Mouse (Mus musculus): ENCODE measurements around the gene Cd200. TPM values are rescaled to one million over a fixed set of nuclear protein-coding genes. Genes with fewer than 3 reads are reported as not detected.
"Not testable (repeated sequence)": the region's sequence is repeated elsewhere in the genome, so short reads cannot be mapped to it uniquely, and the experiment has no call there.

The Cd200 gene
- total RNA-seq, 2 experiments from 2014 or later, result 250 TPM

DNA sequence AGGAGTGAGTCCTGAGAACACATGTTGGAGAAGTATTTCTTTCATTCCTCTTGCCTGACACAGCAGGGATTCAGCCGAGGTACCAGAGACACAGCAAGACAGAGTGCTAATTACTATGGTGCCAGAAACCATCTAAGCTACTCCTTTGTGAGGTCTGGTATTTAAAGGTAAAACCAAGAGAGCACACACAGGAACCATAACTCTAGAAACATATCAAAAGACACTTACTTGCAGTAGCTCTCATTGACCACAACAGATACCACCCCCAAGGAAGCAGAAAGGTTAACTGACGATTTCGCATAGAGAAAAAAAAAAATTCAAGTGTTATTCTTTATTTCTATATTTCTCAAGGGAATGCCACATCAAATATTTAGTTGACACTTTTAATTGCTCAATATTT, 27.0 kb downstream of the Cd200 start:
- intact Hi-C loops (cut with DNase I), result no loop called here
- no peak for DNase-seq (ENCODE audit: extremely low spot score in 1 of 2, low spot score in 2 of 2)

DNA sequence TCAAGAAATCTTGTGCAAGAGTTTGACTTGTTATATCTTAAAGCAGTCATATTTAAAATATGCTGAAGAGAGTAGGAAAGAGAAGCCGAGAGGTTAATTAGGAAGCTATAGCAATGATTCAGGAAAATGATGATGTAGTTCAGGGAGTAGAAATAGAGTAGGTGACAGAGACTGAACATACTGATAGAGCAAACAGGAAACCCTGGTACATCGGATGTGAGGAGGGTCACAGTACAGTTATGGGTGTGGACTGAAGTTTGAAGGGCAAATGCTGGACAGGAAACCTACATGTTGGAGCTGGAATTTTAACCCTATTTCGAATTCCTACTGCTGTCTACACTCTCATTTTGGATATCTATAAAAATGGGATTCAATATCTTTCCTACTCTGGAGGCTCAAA, 29.9 kb downstream of the Cd200 start:
- intact Hi-C loops (cut with DNase I), result no loop called here
- no peak for DNase-seq (ENCODE audit: extremely low spot score in 1 of 2, low spot score in 2 of 2)

DNA sequence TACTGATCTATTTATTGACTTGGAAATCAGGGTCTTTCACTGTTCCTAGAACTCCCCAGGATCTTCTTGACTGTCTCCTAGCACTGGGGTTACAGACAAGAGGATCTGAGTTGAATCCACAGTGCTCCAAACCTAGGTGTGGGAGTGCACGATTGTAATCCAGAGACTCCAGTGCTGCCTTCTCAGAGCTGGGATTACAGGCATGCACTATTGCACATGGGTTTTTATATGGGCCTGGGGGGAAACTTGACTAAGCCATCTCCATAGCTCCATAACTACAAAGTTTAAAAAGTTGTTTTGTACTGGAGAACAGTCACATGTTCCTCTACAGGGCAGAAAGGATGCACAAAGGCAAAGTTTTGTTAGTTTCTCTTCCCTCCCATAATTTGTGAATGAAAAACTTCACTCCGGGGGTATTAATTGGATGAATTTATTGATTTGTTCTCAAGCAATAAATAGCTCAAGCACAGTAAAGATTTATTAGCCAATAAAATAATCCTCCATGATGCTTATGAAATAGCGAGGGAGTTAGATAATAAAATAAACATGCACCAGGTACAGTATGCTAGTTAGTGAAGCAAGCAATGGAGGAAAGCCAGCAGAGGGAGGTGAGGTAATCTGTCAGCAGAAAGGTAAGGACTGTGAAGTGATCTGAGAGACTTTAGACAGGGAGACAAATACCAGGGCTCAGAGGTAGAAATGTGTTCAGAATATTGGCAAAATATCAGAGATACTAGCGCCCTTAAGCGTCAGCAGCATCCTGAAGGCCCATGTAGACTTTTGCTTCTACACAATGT, 30.5 kb downstream of the Cd200 start:
- no peak for DNase-seq (ENCODE audit: extremely low spot score in 1 of 2, low spot score in 2 of 2)
- intact Hi-C loops (cut with DNase I), result no loop called here

DNA sequence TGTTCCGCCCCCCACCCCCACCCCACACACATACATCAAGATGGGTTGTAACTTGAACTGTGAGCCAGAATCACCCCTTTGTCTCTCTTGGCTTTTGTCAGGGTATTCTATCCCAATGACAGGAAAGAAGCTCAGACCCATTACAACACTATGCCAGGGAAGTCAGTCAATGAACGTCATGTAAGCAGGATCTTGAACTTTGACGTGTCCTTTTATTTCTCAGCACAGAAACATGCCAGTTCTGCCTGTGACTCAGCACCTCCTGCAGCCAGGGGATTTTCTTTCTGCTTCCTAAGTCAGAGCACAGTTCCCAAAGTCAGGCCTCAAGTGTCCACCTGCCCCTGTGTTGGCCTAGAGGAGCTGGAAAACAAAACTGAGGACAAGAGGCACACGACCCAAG, 31.5 kb downstream of the Cd200 start:
- intact Hi-C loops (cut with DNase I), result no loop called here
- no peak for DNase-seq (ENCODE audit: extremely low spot score in 1 of 2, low spot score in 2 of 2)

DNA sequence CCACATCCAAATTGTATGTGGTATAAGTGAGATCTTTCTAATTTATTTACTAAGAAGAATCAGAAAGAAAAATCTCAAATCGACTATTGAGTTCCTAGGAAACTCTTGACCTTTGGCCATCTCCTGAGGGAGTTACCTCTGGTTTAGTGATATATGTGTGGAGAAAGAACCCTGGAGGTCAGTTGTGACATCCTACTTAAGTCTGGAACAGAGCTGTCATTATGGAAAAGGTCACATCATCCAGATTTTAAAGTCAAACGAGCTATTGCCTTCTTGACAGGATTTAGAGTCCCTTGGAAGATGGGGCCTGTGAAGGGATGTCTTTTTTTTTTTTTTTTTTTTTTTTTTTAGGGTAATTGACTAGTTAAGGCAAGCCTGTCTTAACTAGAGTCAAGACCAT, 32.0 kb downstream of the Cd200 start:
- intact Hi-C loops (cut with DNase I), result no loop called here
- no peak for DNase-seq (ENCODE audit: extremely low spot score in 1 of 2, low spot score in 2 of 2)

DNA sequence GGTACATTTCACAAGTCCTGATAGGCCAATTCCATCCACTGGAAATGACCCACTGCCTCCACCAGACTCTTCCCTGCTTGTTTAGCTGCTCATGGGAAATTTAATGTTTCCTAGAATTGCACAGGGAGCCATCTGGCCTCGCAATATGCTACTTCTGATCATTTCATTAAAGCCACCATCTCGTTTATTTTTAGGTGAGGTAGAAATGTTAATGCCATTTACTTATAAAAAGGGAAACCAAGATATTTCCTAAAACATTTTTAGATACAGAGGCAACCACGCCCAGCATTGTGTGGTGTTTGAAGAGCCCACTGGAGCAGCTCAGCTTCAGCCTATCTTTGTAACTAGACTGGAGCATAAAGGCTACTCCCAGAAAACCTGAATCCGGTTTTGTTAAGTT, 32.6 kb downstream of the Cd200 start:
- intact Hi-C loops (cut with DNase I), result no loop called here

DNA sequence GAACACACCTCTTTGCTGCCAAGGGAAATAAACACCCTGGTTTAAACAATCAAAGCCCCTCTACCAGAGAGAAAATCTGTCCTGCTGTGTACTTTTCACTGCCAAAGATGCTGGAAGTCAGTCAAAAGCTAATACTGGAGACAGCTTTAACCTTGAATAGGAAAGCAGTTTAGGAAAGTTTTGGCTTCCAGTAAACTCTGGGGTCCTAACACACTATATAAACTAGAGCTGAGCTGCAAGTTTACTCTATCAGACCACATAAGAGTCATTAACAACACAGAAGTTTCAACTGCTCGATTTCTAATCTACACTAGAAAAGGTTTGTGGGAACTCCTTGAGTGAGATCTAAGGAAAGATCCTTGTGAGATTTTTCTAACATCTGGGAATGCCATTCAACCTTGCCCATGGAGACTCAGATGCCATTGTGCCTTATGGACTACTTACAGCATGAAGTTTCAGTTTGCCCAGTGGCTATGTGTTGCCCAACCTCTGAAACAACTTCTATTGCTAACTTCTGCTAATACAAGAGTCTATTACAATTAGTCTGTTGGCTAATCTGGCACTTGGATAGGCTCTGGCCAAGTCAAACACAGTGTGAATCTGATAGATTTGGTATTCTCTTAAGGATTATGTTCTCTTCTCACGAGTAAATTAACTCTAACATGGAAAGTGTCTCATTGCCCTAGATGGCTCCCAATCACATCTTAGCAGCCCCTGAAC, 33.2 kb downstream of the Cd200 start:
- intact Hi-C loops (cut with DNase I), result no loop called here

More for the DNA sequence above, 32.6 kb downstream of the Cd200 start:
- no peak for DNase-seq (ENCODE audit: extremely low spot score in 1 of 2, low spot score in 2 of 2)

DNA sequence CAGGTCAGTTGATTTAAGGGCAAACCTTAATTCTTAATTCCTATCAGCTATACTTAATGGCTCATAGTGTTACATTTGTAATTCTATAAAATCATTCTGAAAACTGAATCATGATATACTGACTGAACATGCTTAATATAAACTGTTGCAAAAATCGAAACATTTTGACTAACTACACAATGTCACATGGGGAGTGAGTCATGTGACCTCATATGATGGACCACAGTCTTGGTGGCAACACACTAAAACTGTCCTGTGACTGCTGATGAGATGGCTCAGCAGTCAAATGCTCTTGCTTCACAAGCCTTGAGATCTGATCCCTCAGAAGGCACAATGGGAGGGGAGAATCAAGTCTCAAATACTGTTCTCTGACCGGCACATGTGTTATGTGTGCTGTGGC, 34.8 kb downstream of the Cd200 start:
- no peak for DNase-seq (ENCODE audit: extremely low spot score in 1 of 2, low spot score in 2 of 2)
- intact Hi-C loops (cut with DNase I), result no loop called here

More for the DNA sequence above, 33.2 kb downstream of the Cd200 start:
- DNase-seq (ENCODE audit: extremely low spot score in 1 of 2, low spot score in 2 of 2), result peak in 1 of 2 experiments; percentile 16

DNA sequence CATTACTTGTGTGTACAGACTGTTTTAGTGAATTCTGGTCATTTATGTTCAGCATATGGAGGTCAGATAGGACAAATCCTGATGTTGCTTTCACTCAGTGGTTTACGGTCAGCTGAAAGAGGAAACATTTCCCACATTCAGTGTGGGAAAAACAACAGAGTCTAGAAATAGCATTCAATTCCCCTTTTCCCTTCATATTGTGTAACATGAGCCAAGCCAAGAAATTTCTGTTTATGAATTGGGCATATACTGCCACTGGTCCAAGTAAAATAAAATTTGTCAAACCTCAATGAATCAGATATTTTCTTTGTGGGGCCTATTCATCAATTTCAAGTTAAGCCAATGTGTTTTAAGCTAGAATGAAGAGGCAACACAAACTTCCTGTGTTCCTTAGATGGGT, 37.8 kb downstream of the Cd200 start:
- no peak for DNase-seq (ENCODE audit: extremely low spot score in 1 of 2, low spot score in 2 of 2)
- intact Hi-C loops (cut with DNase I), result no loop called here

DNA sequence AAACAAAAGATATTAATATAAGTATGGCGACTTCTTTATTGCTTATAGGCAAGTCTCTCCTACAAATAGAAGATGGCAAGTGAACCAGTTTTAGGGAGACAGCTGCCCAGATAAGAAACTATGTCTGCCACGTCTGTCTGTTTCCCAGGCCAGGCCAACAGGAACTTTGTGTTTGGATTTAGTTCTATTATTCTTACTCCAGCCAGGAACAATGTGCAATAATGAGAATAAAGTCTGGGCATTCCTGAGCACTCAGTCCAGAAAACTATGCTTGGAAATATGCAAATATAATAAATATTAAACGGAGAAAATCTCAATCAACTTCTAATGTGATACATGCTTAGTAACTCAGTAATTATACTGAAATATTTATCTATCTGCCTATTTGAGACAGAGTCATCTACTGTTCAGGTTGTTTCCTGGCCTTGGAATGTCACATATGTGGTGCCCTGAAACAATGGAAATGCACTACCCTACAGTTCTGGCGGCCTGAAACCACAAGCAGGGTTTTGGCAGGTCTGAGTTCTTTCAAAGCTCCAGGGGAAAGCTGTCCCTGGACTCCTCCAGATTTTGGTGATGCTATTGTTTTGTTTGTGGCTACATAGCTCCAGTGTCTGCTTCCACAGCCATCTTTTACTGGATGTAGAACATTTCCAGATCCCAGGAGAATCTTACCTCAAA, 39.4 kb downstream of the Cd200 start:
- intact Hi-C loops (cut with DNase I), result no loop called here
- no peak for DNase-seq (ENCODE audit: extremely low spot score in 1 of 2, low spot score in 2 of 2)

DNA sequence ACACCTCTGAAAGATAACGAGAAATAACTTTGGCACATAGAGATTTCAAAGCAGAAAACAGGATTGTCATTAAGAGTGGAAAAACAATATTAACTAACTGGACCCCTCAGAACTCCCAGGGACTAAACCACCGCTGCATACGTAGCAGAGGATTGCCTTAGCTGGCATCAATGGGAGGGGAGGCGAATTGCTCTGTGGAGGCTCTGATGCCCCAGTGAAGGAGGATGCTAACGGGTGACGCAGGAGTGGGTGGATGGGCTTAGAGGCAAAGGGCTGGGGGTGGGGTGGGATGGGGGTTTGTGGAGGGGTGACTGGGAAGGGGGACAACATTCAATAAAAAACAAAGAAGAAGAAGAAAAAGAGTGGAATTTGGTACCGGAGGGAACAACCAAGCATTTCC, 42.7 kb downstream of the Cd200 start:
- intact Hi-C loops (cut with DNase I), result no loop called here
- DNase-seq (ENCODE audit: extremely low spot score in 1 of 2, low spot score in 2 of 2), result no peak

DNA sequence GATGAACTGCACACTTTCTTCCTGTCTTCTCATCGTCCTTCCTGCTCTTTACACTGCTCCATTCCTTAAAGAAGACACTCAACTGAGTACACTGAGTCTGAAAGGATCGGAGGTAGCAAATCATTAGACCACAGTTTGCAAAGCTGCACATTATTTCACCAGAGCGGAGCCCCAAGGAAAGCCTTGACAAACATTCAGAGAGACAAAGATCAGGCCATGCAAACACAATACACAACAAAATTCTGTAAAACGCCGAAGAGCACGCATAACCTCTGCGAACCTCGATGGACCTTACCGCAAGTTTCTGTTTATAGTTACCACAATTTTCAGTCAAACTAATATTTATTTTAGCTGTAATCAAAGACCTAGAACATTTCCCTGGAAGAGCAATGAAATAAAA, 43.5 kb downstream of the Cd200 start:
- intact Hi-C loops (cut with DNase I), result no loop called here
- no peak for DNase-seq (ENCODE audit: extremely low spot score in 1 of 2, low spot score in 2 of 2)

DNA sequence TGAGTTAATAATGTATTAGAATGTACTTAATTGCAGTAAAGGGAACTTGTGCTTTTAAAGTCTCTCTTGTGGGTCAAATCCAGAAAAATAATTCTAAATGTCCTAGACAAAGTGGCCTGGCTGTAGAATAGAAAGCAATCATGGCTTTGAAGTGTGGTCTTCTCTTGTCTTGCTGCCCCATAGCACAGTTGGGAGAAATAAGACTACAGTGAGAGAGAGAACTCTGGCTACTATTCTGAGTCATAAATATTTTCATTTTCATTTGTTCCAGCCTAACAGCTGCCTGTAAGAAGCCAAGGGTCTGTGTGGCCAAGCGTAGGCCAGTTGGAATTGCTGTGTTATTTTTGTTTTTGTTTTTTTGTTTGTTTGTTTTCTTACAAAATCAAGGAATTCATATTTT, 44.2 kb downstream of the Cd200 start:
- DNase-seq (ENCODE audit: extremely low spot score in 1 of 2, low spot score in 2 of 2), result no peak
- intact Hi-C loops (cut with DNase I), result no loop called here

DNA sequence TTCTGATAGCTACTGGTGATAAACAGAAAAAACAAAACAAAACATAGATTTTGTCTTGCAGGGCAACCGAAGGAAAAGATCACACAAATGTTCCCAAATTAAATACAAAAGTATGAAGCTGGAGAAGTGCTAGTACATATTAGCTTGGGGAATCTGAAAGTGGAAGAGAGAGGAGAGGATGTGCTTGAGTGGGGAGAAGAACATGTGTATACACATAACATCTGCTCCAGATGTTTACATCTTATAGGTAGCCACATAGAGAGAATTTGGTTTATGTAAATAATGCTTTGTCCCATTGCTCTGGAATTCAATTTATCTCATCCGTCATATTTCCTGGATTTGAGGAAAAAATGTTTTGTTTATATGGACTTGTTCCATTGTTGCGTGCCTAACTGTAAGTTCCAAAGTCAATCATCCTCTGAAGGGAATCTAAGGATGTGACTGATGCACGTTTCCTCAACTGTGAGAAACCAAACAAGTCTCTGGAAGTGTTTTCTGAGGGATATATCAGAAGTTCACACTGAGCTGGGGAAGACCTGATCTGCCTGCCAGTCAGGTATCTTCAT, 45.3 kb downstream of the Cd200 start:
- no peak for DNase-seq (ENCODE audit: extremely low spot score in 1 of 2, low spot score in 2 of 2)
- intact Hi-C loops (cut with DNase I), result no loop called here

DNA sequence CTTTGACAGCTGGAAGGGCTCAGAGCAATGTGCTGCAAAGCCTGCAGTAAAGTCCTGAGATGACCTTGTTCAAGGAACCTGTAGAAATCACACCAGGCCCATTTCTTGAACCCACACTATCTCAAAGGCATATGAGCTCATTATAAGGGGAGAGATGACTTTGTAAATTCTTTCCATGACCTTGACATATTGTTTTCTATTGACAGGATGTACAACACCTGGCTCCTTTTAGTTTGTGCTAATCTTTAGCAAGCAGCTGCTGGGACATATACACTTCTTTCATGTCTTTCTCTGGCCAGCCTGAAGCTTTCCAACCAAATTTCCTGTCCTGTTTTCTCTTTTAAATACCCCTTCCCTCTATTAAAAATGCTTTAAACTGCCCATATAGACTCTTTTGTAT, 47.4 kb downstream of the Cd200 start:
- DNase-seq (ENCODE audit: extremely low spot score in 1 of 2, low spot score in 2 of 2), result no peak
- intact Hi-C loops (cut with DNase I), result no loop called here

DNA sequence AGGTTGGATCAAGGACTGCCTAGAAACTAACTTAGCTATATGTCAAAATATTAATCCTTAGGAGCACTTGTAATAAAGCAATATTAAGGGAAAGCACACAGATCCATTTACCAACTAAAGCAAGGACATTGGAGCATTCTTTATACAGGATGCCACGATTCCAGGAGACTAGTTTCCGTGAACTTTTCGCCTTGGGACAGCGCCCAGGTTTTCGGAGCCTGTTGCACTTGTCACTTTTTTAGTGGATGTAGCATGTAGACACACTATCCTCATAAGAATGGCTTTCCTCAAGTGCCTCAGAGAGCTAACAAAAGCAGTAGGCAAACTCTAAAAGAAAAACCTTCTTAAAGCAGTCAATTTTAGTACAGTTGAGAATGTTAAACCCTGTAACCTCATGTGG, 50.4 kb downstream of the Cd200 start:
- DNase-seq (ENCODE audit: extremely low spot score in 1 of 2, low spot score in 2 of 2); intact Hi-C loops (cut with DNase I): not testable (repeated sequence)

DNA sequence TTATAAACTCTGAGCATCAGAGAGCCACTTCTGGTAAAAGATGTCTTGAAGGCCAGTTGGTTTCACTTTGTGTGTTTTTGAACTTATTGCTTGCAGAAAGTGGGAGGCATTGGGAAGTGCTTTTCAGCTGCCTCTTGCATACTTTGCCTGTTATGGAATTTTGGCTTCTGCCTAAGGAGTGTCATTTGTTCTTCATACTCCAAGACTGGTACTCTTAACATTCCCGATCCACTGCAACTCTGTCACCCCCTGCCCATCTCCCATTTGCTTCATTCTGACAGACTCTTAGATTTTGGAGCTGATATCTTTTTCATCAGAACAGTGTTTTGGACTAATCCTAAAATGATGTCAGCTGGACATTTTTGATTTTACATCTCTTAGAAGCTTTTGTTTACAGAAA, 51.7 kb downstream of the Cd200 start:
- intact Hi-C loops (cut with DNase I), result no loop called here
- DNase-seq (ENCODE audit: extremely low spot score in 1 of 2, low spot score in 2 of 2), result no peak

DNA sequence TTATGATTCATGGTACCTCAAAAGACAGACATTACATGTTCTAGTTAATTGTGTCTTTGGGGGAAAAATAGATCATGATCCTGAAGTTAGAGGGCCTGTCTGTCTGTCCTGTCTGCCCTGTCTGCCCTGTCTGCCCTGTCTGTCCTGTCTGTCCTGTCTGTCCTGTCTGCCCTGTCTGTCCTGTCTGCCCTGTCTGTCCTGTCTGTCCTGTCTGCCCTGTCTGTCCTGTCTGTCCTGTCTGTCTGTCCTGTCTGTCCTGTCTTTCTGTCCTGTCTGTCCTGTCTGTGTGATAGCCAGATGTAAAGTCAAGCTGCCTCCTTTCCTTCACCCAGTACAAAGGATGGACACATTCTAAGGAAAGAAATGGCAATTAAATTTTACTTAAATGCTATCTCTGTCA, 56.0 kb downstream of the Cd200 start:
- intact Hi-C loops (cut with DNase I), result no loop called here
- peak in 1 of 2 experiments; percentile 32 for DNase-seq (ENCODE audit: extremely low spot score in 1 of 2, low spot score in 2 of 2)

DNA sequence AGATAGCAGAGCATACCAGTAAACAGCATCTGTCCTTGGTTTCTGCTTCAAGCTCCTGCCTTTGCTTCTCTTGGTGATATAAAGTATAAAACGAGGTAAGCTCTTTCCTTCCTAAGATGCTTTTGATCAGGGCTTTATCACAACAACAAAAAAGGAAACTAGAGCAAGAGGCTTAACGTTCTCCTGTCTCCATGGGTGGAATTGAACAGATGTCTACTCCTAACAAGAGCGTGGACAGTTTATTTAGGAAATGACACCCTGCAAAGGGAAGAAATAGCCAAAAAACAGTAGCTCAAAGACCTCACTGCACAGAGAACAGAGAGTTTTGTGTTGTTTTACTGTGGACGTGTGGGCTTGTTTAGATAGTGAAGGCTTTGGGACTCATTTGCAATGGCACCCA, 58.1 kb downstream of the Cd200 start:
- no peak for DNase-seq (ENCODE audit: extremely low spot score in 1 of 2, low spot score in 2 of 2)
- intact Hi-C loops (cut with DNase I), result no loop called here
